14 mouse cellular contexts compared by ENCODE assay signal in genomic region chr11:72338437-72338871, GRCm38 (mm10). TPM values are rescaled to one million over a fixed set of nuclear protein-coding genes. Genes with fewer than 3 reads are reported as not detected.
DNase-seq lines count a peak whose midpoint lies in the region; ATAC-seq lines count a peak whose summit lies in the region.
"Had no signal": no experiment of that assay in that cellular context is flagged by ENCODE, and none has a peak within 500 bp of the region (broad histone marks: within the 10 kb centered on the region; RNA-seq: fewer than 3 reads in every experiment).

No protein-coding gene starts in this region.

- H3K27me3 ChIP-seq in forebrain, embryonic 13.5 days = no peaks in the 10 kb centered on the region
- H3K27me3 ChIP-seq in forebrain, embryonic 11.5 days (ENCODE audit: control insufficient read depth, insufficient read depth, low read length) = no peaks in the 10 kb centered on the region
- no peaks in the 10 kb centered on the region for H3K27me3 ChIP-seq in hindbrain, embryonic 11.5 days (ENCODE audit: control insufficient read depth, insufficient read depth, low read length)
- H3K27me3 ChIP-seq: limb, embryonic 13.5 days had no signal

- no peak overlapping the region for H3K4me2 ChIP-seq in forebrain, embryonic 13.5 days
- no peak overlapping the region for H3K4me2 ChIP-seq in forebrain, embryonic 11.5 days (ENCODE audit: low read depth, low read length, severe bottlenecking)
- no peak overlapping the region for H3K4me2 ChIP-seq in hindbrain, embryonic 11.5 days (replicated peaks; ENCODE audit: low read depth, low read length)
- H3K4me2 ChIP-seq: limb, embryonic 13.5 days had no signal

- H3K36me3 ChIP-seq in forebrain, embryonic 13.5 days (ENCODE audit: poor library complexity, severe bottlenecking) = no peaks in the 10 kb centered on the region
- H3K36me3 ChIP-seq in forebrain, embryonic 11.5 days (ENCODE audit: control insufficient read depth, insufficient read depth, low read length) = no peaks in the 10 kb centered on the region
- no peaks in the 10 kb centered on the region for H3K36me3 ChIP-seq in hindbrain, embryonic 11.5 days (ENCODE audit: control insufficient read depth, insufficient read depth, low read length)
- H3K36me3 ChIP-seq: limb, embryonic 13.5 days had no signal

- H3K4me3 ChIP-seq in forebrain, embryonic 13.5 days = no peak overlapping the region
- H3K4me3 ChIP-seq in forebrain, embryonic 11.5 days (ENCODE audit: low read depth, low read length) = no peak overlapping the region
- H3K4me3 ChIP-seq in hindbrain, embryonic 11.5 days (ENCODE audit: low read depth, low read length) = no peak overlapping the region
- H3K4me3 ChIP-seq: erythroblast, embryonic 14.5 days; limb, embryonic 13.5 days had no signal

- H3K4me1 ChIP-seq in forebrain, embryonic 13.5 days = peaks cover 11% of the 10 kb centered on the region
- no peaks in the 10 kb centered on the region; the same call in 1 of the 2 replicates for H3K4me1 ChIP-seq in forebrain, embryonic 11.5 days (replicated peaks; ENCODE audit: control insufficient read depth, insufficient read depth, low read length)
- peaks cover 3% of the 10 kb centered on the region; the same call in 1 of the 2 replicates for H3K4me1 ChIP-seq in hindbrain, embryonic 11.5 days (replicated peaks; ENCODE audit: control insufficient read depth, insufficient read depth, low read length)

- H3K9ac ChIP-seq in forebrain, embryonic 13.5 days = no peak overlapping the region
- H3K9ac ChIP-seq in forebrain, embryonic 11.5 days (ENCODE audit: low read length) = no peak overlapping the region
- no peak overlapping the region for H3K9ac ChIP-seq in hindbrain, embryonic 11.5 days (ENCODE audit: low read depth, low read length)
- H3K9ac ChIP-seq: limb, embryonic 13.5 days had no signal

- ATAC-seq in forebrain, embryonic 13.5 days = peak; percentile 50; the same call in 1 of the 2 replicates
- no peak for ATAC-seq in forebrain, embryonic 11.5 days (replicated peaks; ENCODE audit: low FRiP score)
- ATAC-seq in hindbrain, embryonic 11.5 days (ENCODE audit: low FRiP score) = peak; percentile 75
- ATAC-seq: intestine, postnatal 0 days had no signal

- H3K27ac ChIP-seq in forebrain, embryonic 13.5 days = peak overlapping the region; percentile 11
- no peak overlapping the region for H3K27ac ChIP-seq in forebrain, embryonic 11.5 days (ENCODE audit: low read depth, low read length)
- H3K27ac ChIP-seq in hindbrain, embryonic 11.5 days (ENCODE audit: low read depth, low read length) = peak overlapping the region; percentile 36; the same call in 1 of the 2 replicates
- H3K27ac ChIP-seq: limb, embryonic 13.5 days had no signal

- H3K9me3 ChIP-seq in forebrain, embryonic 13.5 days (replicated peaks) = no peaks in the 10 kb centered on the region
- no peaks in the 10 kb centered on the region for H3K9me3 ChIP-seq in forebrain, embryonic 11.5 days (ENCODE audit: control insufficient read depth, low read length)
- H3K9me3 ChIP-seq in hindbrain, embryonic 11.5 days (ENCODE audit: control insufficient read depth, low read length) = no peaks in the 10 kb centered on the region
- H3K9me3 ChIP-seq: limb, embryonic 13.5 days had no signal

- 25% methylated on average over 5 of the region's 5 CpGs for WGBS in forebrain, embryonic 13.5 days
- 36% methylated on average over 5 of the region's 5 CpGs for WGBS in forebrain, embryonic 11.5 days
- 30% methylated on average over 5 of the region's 5 CpGs for WGBS in hindbrain, embryonic 11.5 days

- DNase-seq in forebrain, embryonic 11.5 days (ENCODE audit: low spot score) = no peak
- peak; percentile 21 for DNase-seq in brain, adult 2 months (ENCODE audit: low read depth, low spot score)
- DNase-seq in hindbrain, embryonic 11.5 days (ENCODE audit: low spot score) = peak; percentile 45
- DNase-seq in kidney, postnatal 4 days = peak; percentile 38 to 44
- no peak for DNase-seq in urinary bladder, adult 2 months (ENCODE audit: low spot score)
- DNase-seq in spleen, postnatal 36 days (ENCODE audit: low spot score in 2 of 2) = no peak
- DNase-seq in right cerebral cortex, postnatal 14 days = no peak
- DNase-seq: adrenal gland, adult 8-10 months; B cell, adult 2 months; cerebellum, adult 8-10 months had no signal

RNA-seq across cellular contexts. Expression of gene Tekt1, which starts 23.8 kb away (rescaled TPM):
- polyA plus RNA-seq in forebrain, embryonic 13.5 days (2015; fragmentation: Nextera tagmentation; extraction: Ambion mirVana) = 6.4 and 9.1 TPM in 2 replicates
- polyA plus RNA-seq in forebrain, embryonic 11.5 days (2014; fragmentation: Nextera tagmentation; extraction: Ambion mirVana) = 5.2 and 5.3 TPM in 2 replicates
- 8.7 and 8.9 TPM in 2 replicates for polyA plus RNA-seq in hindbrain, embryonic 11.5 days (2014; fragmentation: Nextera tagmentation; extraction: Ambion mirVana)
- 0.09 and 0.17 TPM in 2 replicates for polyA plus RNA-seq in urinary bladder, adult 2 months (2012; rRNA removed)
- polyA plus RNA-seq: erythroblast, embryonic 14.5 days had no signal

RNA-seq across cellular contexts. Expression of gene Fbxo39, which starts 24.2 kb away (rescaled TPM):
- not detected in 2 replicates for polyA plus RNA-seq in forebrain, embryonic 13.5 days (2015; fragmentation: Nextera tagmentation; extraction: Ambion mirVana)
- polyA plus RNA-seq in forebrain, embryonic 11.5 days (2014; fragmentation: Nextera tagmentation; extraction: Ambion mirVana) = not detected in 2 replicates
- polyA plus RNA-seq in hindbrain, embryonic 11.5 days (2014; fragmentation: Nextera tagmentation; extraction: Ambion mirVana) = not detected in 2 replicates
- 0.07 and 0.10 TPM in 2 replicates for polyA plus RNA-seq in urinary bladder, adult 2 months (2012; rRNA removed)
- polyA plus RNA-seq: erythroblast, embryonic 14.5 days; intestine, postnatal 0 days; limb, embryonic 13.5 days had no signal

RNA-seq across cellular contexts. Expression of gene Xaf1, which starts 37.0 kb away (rescaled TPM):
- 0.98 and 1.8 TPM in 2 replicates for polyA plus RNA-seq in forebrain, embryonic 13.5 days (2015; fragmentation: Nextera tagmentation; extraction: Ambion mirVana)
- polyA plus RNA-seq in forebrain, embryonic 11.5 days (2014; fragmentation: Nextera tagmentation; extraction: Ambion mirVana) = 1.4 and 2.4 TPM in 2 replicates
- 0.98 and 1.3 TPM in 2 replicates for polyA plus RNA-seq in hindbrain, embryonic 11.5 days (2014; fragmentation: Nextera tagmentation; extraction: Ambion mirVana)
- polyA plus RNA-seq in urinary bladder, adult 2 months (2012; rRNA removed) = 34.1 and 37.8 TPM in 2 replicates
- polyA plus RNA-seq: erythroblast, embryonic 14.5 days had no signal

Comparison
In these comparisons a context has a peak if more than half of its experiments do, and no peak if none do; other contexts are left out.
1. DNase-seq: peak in brain, adult 2 months (single experiment), hindbrain, embryonic 11.5 days (single experiment) and kidney, postnatal 4 days (2 of 2); none in forebrain, embryonic 11.5 days (single experiment), urinary bladder, adult 2 months (single experiment), spleen, postnatal 36 days (0 of 2) and right cerebral cortex, postnatal 14 days (single experiment).
2. RNA of gene Xaf1, which starts 37.0 kb away (polyA plus RNA-seq): 34.1 to 37.8 TPM in urinary bladder, adult 2 months; 1.4 to 2.4 TPM in forebrain, embryonic 11.5 days, 0.98 to 1.8 TPM in forebrain, embryonic 13.5 days and 0.98 to 1.3 TPM in hindbrain, embryonic 11.5 days; every median in the first group is over 10 times any median in the second.